Mouse (Mus musculus) ZHBTc4 (cell line): ENCODE data around the gene Irak4.

Experiments
- DNase-seq: peaks from one replicate; pipeline ENCODE4 v3.0.0-alpha.2; 2011; ENCODE audit warnings: low read depth, low spot score

Irak4 gene

GRCm38 (mm10) chr15:94543409-94544051, at the start of gene Irak4, which contains the start of gene Pus7l:
Gene Irak4, plus strand, starts transcription at chr15:94543643.
Gene Pus7l, minus strand, starts transcription at chr15:94543547.
- peak; percentile 97 for DNase-seq

- DNase-seq = no peak
Observed at GRCm38 (mm10) chr15:94494445-94494844, 49.0 kb upstream of the Irak4 start.

GRCm38 (mm10) chr15:94495936-94496335, 47.5 kb upstream of the Irak4 start:
- peak; percentile 55 for DNase-seq

- no peak for DNase-seq
Observed at GRCm38 (mm10) chr15:94499260-94499659, 44.2 kb upstream of the Irak4 start.

GRCm38 (mm10) chr15:94503451-94504215, 39.8 kb upstream of the Irak4 start:
- no peak for DNase-seq

GRCm38 (mm10) chr15:94517913-94518491, 25.4 kb upstream of the Irak4 start:
- peak; percentile 51 for DNase-seq

GRCm38 (mm10) chr15:94520205-94520900, 23.1 kb upstream of the Irak4 start:
- DNase-seq = peak; percentile 63

- DNase-seq = peak; percentile 19
Observed at GRCm38 (mm10) chr15:94520959-94521358, 22.5 kb upstream of the Irak4 start.

GRCm38 (mm10) chr15:94523251-94523650, 20.2 kb upstream of the Irak4 start:
- peak; percentile 38 for DNase-seq

GRCm38 (mm10) chr15:94524956-94525355, 18.5 kb upstream of the Irak4 start:
- no peak for DNase-seq

- no peak for DNase-seq
Observed at GRCm38 (mm10) chr15:94530519-94530918, 12.9 kb upstream of the Irak4 start.

- DNase-seq = no peak
Observed at GRCm38 (mm10) chr15:94532306-94532705, 11.1 kb upstream of the Irak4 start.

- DNase-seq = no peak
Observed at GRCm38 (mm10) chr15:94532956-94533355, 10.5 kb upstream of the Irak4 start.

GRCm38 (mm10) chr15:94535521-94535920, 7.9 kb upstream of the Irak4 start:
- DNase-seq = no peak

- no peak for DNase-seq
Observed at GRCm38 (mm10) chr15:94539296-94539695, 4.1 kb upstream of the Irak4 start.

- no peak for DNase-seq
Observed at GRCm38 (mm10) chr15:94542567-94543408, 655 bp upstream of the Irak4 start.

GRCm38 (mm10) chr15:94544052-94544636, 701 bp downstream of the Irak4 start:
- no peak for DNase-seq

GRCm38 (mm10) chr15:94544844-94545243, 1.4 kb downstream of the Irak4 start:
- DNase-seq = no peak

- DNase-seq = peak; percentile 54
Observed at GRCm38 (mm10) chr15:94553536-94553935, 10.1 kb downstream of the Irak4 start.

GRCm38 (mm10) chr15:94557442-94557841, 14.0 kb downstream of the Irak4 start:
- peak; percentile 91 for DNase-seq
